Mouse (Mus musculus): Measurements from ENCODE around the gene Gpatch4.

DNA sequence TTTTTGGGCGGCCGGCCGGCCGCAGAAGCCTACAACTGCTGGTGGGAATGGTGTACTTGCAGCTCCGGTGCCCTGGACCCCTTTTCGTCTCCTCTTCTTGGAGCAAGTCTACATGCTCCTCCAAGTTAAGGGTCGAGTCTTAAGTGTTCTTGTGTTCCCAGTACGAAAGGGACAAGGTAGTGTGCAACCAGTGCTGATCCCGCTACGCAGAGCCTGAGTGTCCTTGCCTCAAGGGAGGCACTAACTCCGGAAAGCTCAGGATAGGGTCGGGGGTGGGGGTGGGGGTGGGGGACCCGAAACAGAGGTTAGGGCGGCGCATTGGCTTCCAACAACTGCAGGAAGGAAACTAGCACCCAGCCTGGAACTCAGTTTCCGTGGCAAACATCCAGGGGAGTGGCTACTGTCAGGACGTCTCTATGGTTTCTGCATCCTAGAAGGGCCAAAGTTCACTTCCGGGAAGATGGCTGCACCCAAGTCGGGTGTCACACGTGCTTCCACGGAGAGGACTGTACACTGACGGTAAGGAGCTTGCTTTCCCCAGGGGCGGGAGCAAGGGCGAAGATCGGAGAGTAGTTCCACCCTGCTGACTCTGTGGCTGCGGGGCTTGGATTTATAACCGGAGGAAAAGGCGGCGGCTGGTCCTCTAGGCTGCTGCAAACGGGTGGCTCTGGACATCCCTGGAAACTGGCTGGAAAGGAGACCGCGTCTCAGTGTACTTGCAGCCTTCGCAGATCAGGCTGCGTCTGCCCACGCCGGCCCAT, at the start of gene Gpatch4:
- TF ChIP-seq EP300 (IDR thresholded peaks at IDR 0.05; ENCODE audit: low read depth in 1 of 2, low read length in 2 of 2) (no peak), POLR2A (IDR thresholded peaks at IDR 0.05; ENCODE audit: control insufficient read depth in 1 of 2, insufficient read depth in 1 of 2, low read depth in 1 of 2, low read length in 2 of 2, poor library complexity in 1 of 2) (peak; percentile 87 to 97)
